Comparison of ENCODE assay signal across 17 mouse cellular contexts in genomic region chr6:55678571-55679185, GRCm38 (mm10). TPM values are rescaled to one million over a fixed set of nuclear protein-coding genes. Genes with fewer than 3 reads are reported as not detected.
A peak's percentile ranks its signal among the peaks of the same experiment; 100 is the strongest.
DNase-seq lines count a peak whose midpoint lies in the region; ATAC-seq and TF ChIP-seq lines count a peak whose summit lies in the region.
"Had no signal": no experiment of that assay in that cellular context is flagged by ENCODE, and none has a peak within 500 bp of the region (broad histone marks: within the 10 kb centered on the region; RNA-seq: fewer than 3 reads in every experiment).

No protein-coding gene starts in this region.

- no peak for ATAC-seq in hindbrain, embryonic 12.5 days (ENCODE audit: low FRiP score)
- ATAC-seq in hindbrain, embryonic 11.5 days (ENCODE audit: low FRiP score) = no peak
- no peak for ATAC-seq in midbrain, embryonic 13.5 days
- no peak for ATAC-seq in midbrain, postnatal 0 days (ENCODE audit: low FRiP score)
- ATAC-seq in forebrain, postnatal 0 days = no peak
- no peak for ATAC-seq in neural tube, embryonic 14.5 days (ENCODE audit: low read depth)
- ATAC-seq: intestine, postnatal 0 days had no signal

- 84% methylated on average over 7 of the region's 7 CpGs for WGBS in hindbrain, embryonic 12.5 days
- 93% methylated on average over 7 of the region's 7 CpGs for WGBS in hindbrain, embryonic 11.5 days
- 83% methylated on average over 7 of the region's 7 CpGs for WGBS in midbrain, embryonic 13.5 days
- WGBS in midbrain, postnatal 0 days = 79% methylated on average over 7 of the region's 7 CpGs
- 47% methylated on average over 7 of the region's 7 CpGs for WGBS in forebrain, postnatal 0 days
- 61% methylated on average over 7 of the region's 7 CpGs for WGBS in neural tube, embryonic 14.5 days

- no peak overlapping the region for H3K9ac ChIP-seq in hindbrain, embryonic 12.5 days
- H3K9ac ChIP-seq in hindbrain, embryonic 11.5 days (ENCODE audit: low read depth, low read length) = no peak overlapping the region
- no peak overlapping the region for H3K9ac ChIP-seq in midbrain, embryonic 13.5 days (replicated peaks)
- H3K9ac ChIP-seq in midbrain, postnatal 0 days (replicated peaks; ENCODE audit: low read length, poor library complexity, severe bottlenecking) = no peak overlapping the region
- peak overlapping the region; percentile 73 for H3K9ac ChIP-seq in forebrain, postnatal 0 days
- H3K9ac ChIP-seq in neural tube, embryonic 14.5 days (replicated peaks; ENCODE audit: low read depth, low read length) = peak overlapping the region; percentile 39
- H3K9ac ChIP-seq: embryonic facial prominence, embryonic 13.5 days; limb, embryonic 15.5 days had no signal

- DNase-seq in hindbrain, embryonic 11.5 days (ENCODE audit: low spot score) = no peak
- DNase-seq in midbrain, postnatal 0 days (ENCODE audit: low spot score) = no peak
- DNase-seq in forebrain, postnatal 0 days = peak; percentile 68
- no peak for DNase-seq in layer of hippocampus, postnatal 25 days (ENCODE audit: extremely low spot score in 1 of 2, low spot score in 1 of 2)
- DNase-seq: gastrocnemius, adult 2 months; heart, postnatal 36 days; lung, adult 2 months had no signal

- no peak overlapping the region for H3K4me3 ChIP-seq in hindbrain, embryonic 12.5 days
- no peak overlapping the region for H3K4me3 ChIP-seq in hindbrain, embryonic 11.5 days (ENCODE audit: low read depth, low read length)
- no peak overlapping the region for H3K4me3 ChIP-seq in midbrain, embryonic 13.5 days (replicated peaks)
- H3K4me3 ChIP-seq in midbrain, postnatal 0 days (ENCODE audit: low read depth, low read length) = no peak overlapping the region
- peak overlapping the region; percentile 31 for H3K4me3 ChIP-seq in forebrain, postnatal 0 days (ENCODE audit: low read depth, low read length)
- H3K4me3 ChIP-seq in neural tube, embryonic 14.5 days (ENCODE audit: low read depth, low read length) = peak overlapping the region; percentile 33
- H3K4me3 ChIP-seq: embryonic facial prominence, embryonic 13.5 days; gastrocnemius, adult 2 months; limb, embryonic 15.5 days had no signal

- no peak for TF ChIP-seq CTCF in midbrain, postnatal 0 days (IDR thresholded peaks at IDR 0.05)
- no peak for TF ChIP-seq CTCF in forebrain, postnatal 0 days (IDR thresholded peaks at IDR 0.05; ENCODE audit: low read depth)

- peak overlapping the region; percentile 26 for H3K4me2 ChIP-seq in hindbrain, embryonic 12.5 days (replicated peaks)
- H3K4me2 ChIP-seq in hindbrain, embryonic 11.5 days (replicated peaks; ENCODE audit: low read depth, low read length) = no peak overlapping the region
- H3K4me2 ChIP-seq in midbrain, embryonic 13.5 days (replicated peaks) = peak overlapping the region; percentile 6; the same call in 1 of the 2 replicates
- no peak overlapping the region for H3K4me2 ChIP-seq in midbrain, postnatal 0 days (ENCODE audit: low read depth, low read length, poor library complexity, severe bottlenecking)
- H3K4me2 ChIP-seq in forebrain, postnatal 0 days (ENCODE audit: low read depth) = peak overlapping the region; percentile 70
- peak overlapping the region; percentile 40 for H3K4me2 ChIP-seq in neural tube, embryonic 14.5 days (ENCODE audit: low read depth, low read length)
- H3K4me2 ChIP-seq: embryonic facial prominence, embryonic 13.5 days; limb, embryonic 15.5 days had no signal

- H3K36me3 ChIP-seq in hindbrain, embryonic 12.5 days = no peaks in the 10 kb centered on the region
- H3K36me3 ChIP-seq in hindbrain, embryonic 11.5 days (ENCODE audit: control insufficient read depth, insufficient read depth, low read length) = no peaks in the 10 kb centered on the region
- no peaks in the 10 kb centered on the region for H3K36me3 ChIP-seq in midbrain, embryonic 13.5 days
- no peaks in the 10 kb centered on the region for H3K36me3 ChIP-seq in midbrain, postnatal 0 days (ENCODE audit: insufficient read depth, low read length)
- H3K36me3 ChIP-seq in forebrain, postnatal 0 days (ENCODE audit: insufficient read depth) = no peaks in the 10 kb centered on the region
- no peaks in the 10 kb centered on the region for H3K36me3 ChIP-seq in neural tube, embryonic 14.5 days (ENCODE audit: control insufficient read depth, insufficient read depth, low read length)
- H3K36me3 ChIP-seq: embryonic facial prominence, embryonic 13.5 days; limb, embryonic 15.5 days had no signal

- H3K9me3 ChIP-seq in hindbrain, embryonic 12.5 days (replicated peaks) = no peaks in the 10 kb centered on the region
- no peaks in the 10 kb centered on the region for H3K9me3 ChIP-seq in hindbrain, embryonic 11.5 days (ENCODE audit: control insufficient read depth, low read length)
- H3K9me3 ChIP-seq in midbrain, embryonic 13.5 days = no peaks in the 10 kb centered on the region
- H3K9me3 ChIP-seq in midbrain, postnatal 0 days (ENCODE audit: low read length) = no peaks in the 10 kb centered on the region
- no peaks in the 10 kb centered on the region for H3K9me3 ChIP-seq in forebrain, postnatal 0 days (ENCODE audit: low read length)
- no peaks in the 10 kb centered on the region for H3K9me3 ChIP-seq in neural tube, embryonic 14.5 days (ENCODE audit: control insufficient read depth, low read length)
- H3K9me3 ChIP-seq: embryonic facial prominence, embryonic 13.5 days; limb, embryonic 15.5 days had no signal

- peaks cover 13% of the 10 kb centered on the region; the same call in 1 of the 2 replicates for H3K27me3 ChIP-seq in hindbrain, embryonic 12.5 days
- H3K27me3 ChIP-seq in hindbrain, embryonic 11.5 days (ENCODE audit: control insufficient read depth, insufficient read depth, low read length) = no peaks in the 10 kb centered on the region
- peaks cover 6% of the 10 kb centered on the region for H3K27me3 ChIP-seq in midbrain, embryonic 13.5 days
- H3K27me3 ChIP-seq in midbrain, postnatal 0 days (ENCODE audit: insufficient read depth, low read length) = no peaks in the 10 kb centered on the region
- H3K27me3 ChIP-seq in forebrain, postnatal 0 days (ENCODE audit: insufficient read depth, low read length) = no peaks in the 10 kb centered on the region
- no peaks in the 10 kb centered on the region for H3K27me3 ChIP-seq in neural tube, embryonic 14.5 days (ENCODE audit: control insufficient read depth, insufficient read depth, low read length)

- H3K27ac ChIP-seq in hindbrain, embryonic 12.5 days = no peak overlapping the region
- H3K27ac ChIP-seq in hindbrain, embryonic 11.5 days (ENCODE audit: low read depth, low read length) = no peak overlapping the region
- no peak overlapping the region for H3K27ac ChIP-seq in midbrain, embryonic 13.5 days
- H3K27ac ChIP-seq in midbrain, postnatal 0 days (ENCODE audit: low read depth, low read length) = no peak overlapping the region
- H3K27ac ChIP-seq in forebrain, postnatal 0 days (ENCODE audit: low read depth, low read length) = peak overlapping the region; percentile 96
- H3K27ac ChIP-seq in neural tube, embryonic 14.5 days (ENCODE audit: low read depth, low read length) = peak overlapping the region; percentile 64
- H3K27ac ChIP-seq: embryonic facial prominence, embryonic 13.5 days; gastrocnemius, adult 2 months; kidney, postnatal 0 days; limb, embryonic 15.5 days; macrophage had no signal

- peaks cover 9% of the 10 kb centered on the region for H3K4me1 ChIP-seq in hindbrain, embryonic 12.5 days
- no peaks in the 10 kb centered on the region for H3K4me1 ChIP-seq in hindbrain, embryonic 11.5 days (replicated peaks; ENCODE audit: control insufficient read depth, insufficient read depth, low read length)
- peaks cover 11% of the 10 kb centered on the region for H3K4me1 ChIP-seq in midbrain, embryonic 13.5 days (replicated peaks)
- H3K4me1 ChIP-seq in midbrain, postnatal 0 days (ENCODE audit: insufficient read depth, low read length) = no peaks in the 10 kb centered on the region; the same call in 1 of the 2 replicates
- peaks cover 8% of the 10 kb centered on the region; the same call in 1 of the 2 replicates for H3K4me1 ChIP-seq in forebrain, postnatal 0 days (ENCODE audit: insufficient read depth)
- 0 out of 2 replicates have a peak, but pooled peaks cover 4% of the 10 kb centered on the region for H3K4me1 ChIP-seq in neural tube, embryonic 14.5 days (ENCODE audit: control insufficient read depth, insufficient read depth, low read length)

RNA-seq across cellular contexts. Expression of gene Neurod6, which starts 2.4 kb away (rescaled TPM):
- polyA plus RNA-seq in hindbrain, embryonic 12.5 days (2016; fragmentation: Nextera tagmentation; extraction: Ambion mirVana) = 18.0 and 22.7 TPM in 2 replicates
- 0.36 and 0.86 TPM in 2 replicates for polyA plus RNA-seq in hindbrain, embryonic 11.5 days (2014; fragmentation: Nextera tagmentation; extraction: Ambion mirVana)
- polyA plus RNA-seq in midbrain, embryonic 13.5 days (2015; fragmentation: Nextera tagmentation; extraction: Ambion mirVana) = 23.1 and 28.7 TPM in 2 replicates
- total RNA-seq in midbrain, postnatal 0 days (2014; rRNA removed) = 5.8 and 10.0 TPM in 2 replicates
- 10.1 and 10.3 TPM in 2 replicates for polyA plus RNA-seq in midbrain, postnatal 0 days (2015; fragmentation: Nextera tagmentation; extraction: Ambion mirVana)
- total RNA-seq in forebrain, postnatal 0 days (2014; rRNA removed) = 189 and 251 TPM in 2 replicates
- 238 and 397 TPM in 2 replicates for polyA plus RNA-seq in forebrain, postnatal 0 days (2015; fragmentation: Nextera tagmentation; extraction: Ambion mirVana)
- polyA plus RNA-seq in neural tube, embryonic 14.5 days (2014; fragmentation: Nextera tagmentation; extraction: Ambion mirVana) = 88.6 and 95.7 TPM in 2 replicates
- 100 to 1,000 TPM; 175 to 217 TPM for total RNA-seq in layer of hippocampus, postnatal 25 days (2021)
- total RNA-seq: common myeloid progenitor, adult 5-6 weeks; gastrocnemius, adult 2 months; heart, postnatal 36 days had no signal
- polyA plus RNA-seq: C2C12; kidney, postnatal 0 days; limb, embryonic 15.5 days; lung, adult 2 months; macrophage had no signal

Comparison
In these comparisons a context has a peak if more than half of its experiments do, and no peak if none do; other contexts are left out.
1. H3K4me2 ChIP-seq: peak in hindbrain, embryonic 12.5 days (single experiment), midbrain, embryonic 13.5 days (single experiment), forebrain, postnatal 0 days (single experiment) and neural tube, embryonic 14.5 days (single experiment); none in hindbrain, embryonic 11.5 days (single experiment) and midbrain, postnatal 0 days (single experiment).
2. H3K27ac ChIP-seq: peak in forebrain, postnatal 0 days (single experiment) and neural tube, embryonic 14.5 days (single experiment); none in hindbrain, embryonic 12.5 days (single experiment), hindbrain, embryonic 11.5 days (single experiment), midbrain, embryonic 13.5 days (single experiment) and midbrain, postnatal 0 days (single experiment).
3. H3K4me3 ChIP-seq: peak in forebrain, postnatal 0 days (single experiment) and neural tube, embryonic 14.5 days (single experiment); none in hindbrain, embryonic 12.5 days (single experiment), hindbrain, embryonic 11.5 days (single experiment), midbrain, embryonic 13.5 days (single experiment) and midbrain, postnatal 0 days (single experiment).
4. H3K9ac ChIP-seq: peak in forebrain, postnatal 0 days (single experiment) and neural tube, embryonic 14.5 days (single experiment); none in hindbrain, embryonic 12.5 days (single experiment), hindbrain, embryonic 11.5 days (single experiment), midbrain, embryonic 13.5 days (single experiment) and midbrain, postnatal 0 days (single experiment).